Mouse (Mus musculus) cerebellum, postnatal 14 days (tissue): ENCODE measurements around the gene Gm42420.

Experiments
- DNase-seq, 2 experiments: peaks; one replicate each; pipeline ENCODE4 v3.0.0; 2021; ENCODE audit warnings: mixed read lengths in 2 of 2

The Gm42420 gene

DNA sequence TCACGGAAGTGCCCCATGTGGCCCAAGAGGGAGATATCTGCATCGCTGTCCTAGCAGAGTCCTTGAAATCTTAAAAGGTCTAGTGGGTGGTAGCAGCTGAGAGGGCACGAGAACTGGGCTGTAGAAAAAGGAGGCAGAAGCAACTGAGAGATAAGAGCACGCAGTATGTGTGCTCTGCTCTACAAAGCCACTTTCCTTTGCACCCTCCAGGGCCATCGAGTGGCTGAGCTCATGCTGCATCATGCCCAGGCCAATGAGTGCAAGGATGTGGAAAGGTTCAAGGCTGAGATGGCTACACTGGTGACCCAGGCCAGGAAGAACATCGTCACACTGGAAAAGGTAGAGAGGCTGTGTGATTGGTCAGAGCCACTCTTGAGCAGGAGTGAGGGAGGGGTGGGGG is at the start of gene Gm42420:
Gene Gm42420 (plus strand): TSS at position 237 of the 400 bp plus-strand sequence.
- no peak for DNase-seq

DNA sequence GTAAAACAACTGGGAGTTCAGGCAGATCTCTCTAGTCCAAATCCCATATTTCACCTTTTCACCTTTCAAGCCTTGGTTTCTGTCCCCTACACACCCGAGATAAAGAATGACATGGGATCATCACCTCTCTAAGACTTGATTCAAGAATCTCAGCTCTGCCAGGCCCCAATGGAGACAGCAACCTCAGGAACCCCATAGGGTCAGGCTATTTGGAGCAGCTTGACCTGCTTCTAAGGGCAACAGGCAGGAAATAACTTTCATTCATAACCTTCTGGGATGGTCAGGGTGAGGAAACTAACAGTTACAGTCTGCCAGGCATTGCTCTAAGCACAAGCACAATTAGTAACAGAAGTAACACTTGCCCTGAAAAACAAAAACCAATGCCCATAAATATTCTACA is 48.9 kb upstream of the Gm42420 start:
- no peak for DNase-seq

DNA sequence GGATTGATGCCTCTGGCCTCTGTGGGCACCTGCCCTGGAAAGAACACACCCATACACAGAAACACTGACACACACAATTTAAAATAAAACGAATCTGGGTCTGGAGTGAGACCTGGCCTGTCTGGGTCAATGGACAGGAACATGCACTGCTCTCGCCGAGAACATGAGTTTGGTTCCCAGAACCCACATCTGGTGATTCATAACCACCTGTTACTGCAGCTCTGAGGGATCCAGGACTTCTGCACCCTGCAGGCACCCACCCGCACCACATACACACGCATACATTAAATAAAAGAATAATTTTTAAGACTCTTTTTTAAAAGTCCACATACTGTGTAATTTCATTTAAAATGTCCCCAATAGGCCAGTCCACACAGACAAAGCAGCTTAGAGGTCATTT is 48.3 kb upstream of the Gm42420 start:
- DNase-seq = no peak

DNA sequence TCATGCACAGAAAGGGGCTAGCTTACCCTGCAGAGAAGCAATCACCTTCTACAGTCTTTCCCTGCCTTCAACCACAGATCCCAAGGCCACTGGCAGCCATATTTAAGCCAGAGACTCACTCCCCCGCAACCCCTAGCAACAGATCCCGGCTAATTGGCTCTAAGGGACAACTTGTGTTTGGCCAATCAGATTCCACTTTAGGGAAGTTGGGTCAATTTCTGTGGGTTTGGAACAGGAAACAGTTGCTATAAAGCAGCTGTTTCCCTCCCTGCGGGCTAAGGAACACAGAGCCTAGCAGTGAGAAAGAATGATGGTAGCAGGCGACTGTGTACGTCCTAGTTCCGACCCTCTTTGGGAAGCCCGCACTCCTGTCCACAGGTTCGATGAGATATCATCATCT is 47.3 kb upstream of the Gm42420 start:
- no peak for DNase-seq

DNA sequence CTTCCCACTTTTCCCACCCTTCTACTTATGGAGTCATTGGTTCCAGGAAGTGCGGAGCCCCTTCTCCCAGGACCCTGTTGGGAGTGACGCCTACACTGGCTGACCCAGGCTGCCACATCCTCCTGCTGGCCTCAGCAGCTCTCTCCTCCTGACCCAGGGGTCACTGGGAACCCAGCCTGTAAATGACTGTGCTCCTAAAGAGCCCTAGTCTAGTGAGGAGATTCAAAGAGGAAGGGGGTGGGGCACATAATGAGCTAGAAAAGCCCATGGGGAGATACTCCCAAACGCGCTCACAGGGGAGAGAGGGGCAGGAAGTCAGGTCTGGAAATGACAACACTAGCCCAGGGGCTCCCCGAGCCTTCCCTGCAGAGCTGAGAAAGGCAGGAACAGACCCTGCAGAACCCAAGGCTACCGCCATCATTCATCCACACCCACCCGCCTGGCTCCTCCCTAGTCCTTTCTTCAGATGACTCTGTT is 45.8 kb upstream of the Gm42420 start:
- DNase-seq = no peak

DNA sequence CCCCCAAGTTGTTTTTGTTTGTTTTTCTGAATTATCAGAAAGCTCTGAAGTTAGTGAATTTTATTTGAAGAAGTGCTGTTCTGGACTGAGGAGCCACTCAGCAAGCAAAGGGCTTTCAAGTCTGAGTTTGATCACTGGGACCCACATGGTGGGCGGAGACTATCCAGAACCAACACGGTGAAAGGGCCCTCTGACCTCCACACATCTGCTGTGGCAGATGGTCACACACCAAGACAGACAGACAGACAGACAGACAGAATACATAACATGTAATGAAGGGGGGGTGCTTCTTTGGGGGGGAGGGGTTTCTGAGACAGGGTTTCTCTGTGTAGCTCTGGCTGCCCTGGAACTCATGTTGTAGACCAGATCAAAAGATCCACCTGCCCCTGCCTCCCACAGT is 45.0 kb upstream of the Gm42420 start:
- no peak for DNase-seq

DNA sequence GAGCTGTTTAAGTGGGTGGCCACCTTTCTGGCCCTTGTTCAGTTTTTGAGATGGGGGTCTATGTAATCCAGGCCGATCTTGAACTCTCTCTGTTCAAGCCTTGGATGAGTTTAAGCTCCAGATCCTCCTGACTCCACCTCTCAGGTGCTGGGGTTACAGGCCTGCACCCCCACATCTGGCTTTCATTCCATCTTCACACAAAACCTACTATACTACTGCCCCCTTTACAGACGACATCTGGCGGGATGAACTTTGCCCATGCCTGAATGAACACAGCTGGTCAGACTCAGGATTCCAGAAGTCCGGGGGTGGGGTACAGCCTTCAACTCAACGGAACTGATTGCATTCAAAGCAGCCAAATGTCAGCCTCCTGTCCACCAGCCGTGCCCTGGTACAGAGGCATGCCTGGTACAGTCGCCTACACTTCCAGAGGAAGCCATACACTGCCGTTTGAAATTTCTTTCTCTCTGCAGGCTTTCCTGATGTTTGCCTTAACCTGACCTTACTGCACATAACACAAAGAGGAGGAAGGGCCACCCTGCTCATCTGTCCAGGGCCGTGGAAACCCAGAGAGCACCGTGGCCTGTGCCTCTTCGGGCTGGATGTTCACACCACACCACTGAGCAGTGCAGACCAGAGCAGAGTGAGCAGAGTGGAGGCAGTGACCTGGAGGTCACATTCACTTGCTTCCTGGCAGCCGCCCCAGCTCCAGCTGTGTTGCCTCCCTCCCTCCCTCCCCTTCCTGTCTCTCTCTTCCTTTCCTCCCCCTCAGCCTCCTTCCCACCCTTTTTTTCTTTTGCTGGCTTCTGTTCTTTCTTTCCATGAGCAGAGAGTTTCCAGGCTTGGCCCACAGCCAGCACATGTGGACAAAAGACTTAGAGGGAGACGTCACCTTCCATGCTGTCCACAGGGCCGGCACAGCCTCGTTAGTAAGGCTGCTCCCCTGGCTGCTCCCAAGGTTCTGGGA is 42.6 kb upstream of the Gm42420 start:
- DNase-seq = peak in 1 of 2 experiments; percentile 57

DNA sequence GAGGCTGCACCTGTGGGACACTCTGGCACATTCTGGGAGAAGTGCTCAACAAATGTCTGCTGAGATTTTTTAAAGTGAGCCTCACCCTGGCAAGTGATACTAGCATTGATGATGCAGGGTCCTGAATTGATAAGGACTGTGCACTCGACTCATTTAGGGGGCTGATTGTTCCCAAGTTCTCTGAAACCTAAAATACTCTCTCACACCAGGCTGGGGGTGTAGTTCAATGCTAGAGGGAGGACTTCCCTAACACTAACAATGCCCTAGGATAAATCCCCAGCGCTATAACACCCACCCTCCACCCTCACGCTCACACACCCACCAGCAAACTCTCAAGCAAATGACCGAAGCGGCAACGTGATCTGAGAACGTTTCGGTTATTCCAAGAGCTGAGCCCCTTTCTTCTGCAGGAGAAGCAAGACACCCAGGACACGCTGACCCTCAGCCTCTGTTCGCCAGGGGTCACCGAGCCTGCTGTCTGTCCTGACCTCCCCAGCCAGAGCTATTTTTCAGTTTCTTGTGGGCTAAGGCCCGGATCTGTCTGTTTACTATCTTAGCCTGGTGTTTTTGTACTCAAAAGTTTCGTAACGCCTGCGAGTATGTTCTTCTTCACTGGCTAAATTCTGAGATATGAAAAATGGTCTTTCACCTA is 41.7 kb upstream of the Gm42420 start:
- no peak for DNase-seq

DNA sequence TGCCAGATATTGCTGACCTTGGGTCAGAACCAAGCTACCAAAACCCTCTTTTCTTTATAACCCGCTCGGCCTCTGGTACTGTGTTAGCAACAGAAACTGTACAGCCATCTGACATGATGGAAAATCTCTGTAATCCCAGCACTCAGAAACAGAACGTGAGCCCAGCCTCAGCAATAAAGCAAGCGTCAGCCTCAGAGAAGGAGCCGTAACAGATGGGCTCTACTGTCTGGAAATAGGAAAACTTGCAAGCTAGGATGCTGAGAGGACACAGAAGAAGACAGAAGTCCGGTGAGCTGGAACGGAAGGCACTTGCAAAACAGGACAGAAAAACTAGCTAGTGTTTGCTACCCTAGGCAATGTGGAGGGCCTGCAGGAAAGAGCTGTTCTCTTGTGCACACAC is 40.1 kb upstream of the Gm42420 start:
- DNase-seq = no peak

DNA sequence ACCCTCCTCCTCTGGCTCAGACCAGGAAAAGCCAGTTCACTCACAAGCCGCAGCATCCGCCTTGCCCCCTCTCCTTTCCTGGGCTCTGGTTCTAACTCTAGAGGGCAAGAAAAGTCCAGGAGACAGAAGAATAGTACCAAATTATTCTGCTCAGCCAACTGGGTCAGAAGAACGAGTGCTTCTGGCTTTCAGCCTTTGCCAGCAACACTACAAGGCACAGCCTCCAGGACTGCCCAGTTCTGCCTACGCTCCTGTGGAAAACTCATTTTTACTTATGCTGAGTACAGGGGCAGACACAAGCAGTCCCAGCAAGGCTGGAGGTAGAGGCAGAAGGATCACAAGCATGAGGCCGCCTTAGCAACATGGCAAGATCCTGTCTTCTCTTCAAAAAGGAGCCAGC is 37.5 kb upstream of the Gm42420 start:
- no peak for DNase-seq

DNA sequence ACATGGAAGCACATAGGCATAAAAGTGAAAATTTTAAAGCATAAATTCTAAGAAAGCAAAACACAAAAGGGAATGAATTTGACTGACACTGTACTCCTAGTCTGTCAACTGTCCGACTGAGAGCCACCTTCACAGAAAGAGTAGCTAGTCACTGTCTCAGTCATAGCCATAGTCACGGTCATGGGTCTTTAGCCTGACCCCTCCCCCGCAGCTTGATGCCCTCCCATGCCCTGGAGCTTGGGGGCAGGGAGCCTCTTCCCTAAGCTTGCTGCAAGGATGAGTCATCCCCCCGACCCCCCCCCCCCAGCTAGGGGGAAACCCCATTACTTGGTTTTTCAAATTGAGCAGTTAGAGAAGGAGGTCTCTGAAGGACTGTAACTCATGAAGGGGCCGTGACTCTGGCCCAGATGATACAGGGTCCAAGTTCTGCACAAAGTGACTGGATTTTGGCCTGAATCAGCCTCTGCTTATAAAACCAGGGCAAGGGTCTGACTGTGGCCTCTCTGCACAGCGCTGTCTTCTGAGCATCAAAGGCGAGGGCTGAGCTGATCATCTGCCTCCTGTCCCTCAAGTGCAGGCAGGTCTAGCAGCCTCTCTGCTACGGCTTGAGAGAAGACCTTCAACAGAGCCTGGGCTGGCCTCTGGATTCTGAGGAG is 33.4 kb upstream of the Gm42420 start:
- DNase-seq = no peak

DNA sequence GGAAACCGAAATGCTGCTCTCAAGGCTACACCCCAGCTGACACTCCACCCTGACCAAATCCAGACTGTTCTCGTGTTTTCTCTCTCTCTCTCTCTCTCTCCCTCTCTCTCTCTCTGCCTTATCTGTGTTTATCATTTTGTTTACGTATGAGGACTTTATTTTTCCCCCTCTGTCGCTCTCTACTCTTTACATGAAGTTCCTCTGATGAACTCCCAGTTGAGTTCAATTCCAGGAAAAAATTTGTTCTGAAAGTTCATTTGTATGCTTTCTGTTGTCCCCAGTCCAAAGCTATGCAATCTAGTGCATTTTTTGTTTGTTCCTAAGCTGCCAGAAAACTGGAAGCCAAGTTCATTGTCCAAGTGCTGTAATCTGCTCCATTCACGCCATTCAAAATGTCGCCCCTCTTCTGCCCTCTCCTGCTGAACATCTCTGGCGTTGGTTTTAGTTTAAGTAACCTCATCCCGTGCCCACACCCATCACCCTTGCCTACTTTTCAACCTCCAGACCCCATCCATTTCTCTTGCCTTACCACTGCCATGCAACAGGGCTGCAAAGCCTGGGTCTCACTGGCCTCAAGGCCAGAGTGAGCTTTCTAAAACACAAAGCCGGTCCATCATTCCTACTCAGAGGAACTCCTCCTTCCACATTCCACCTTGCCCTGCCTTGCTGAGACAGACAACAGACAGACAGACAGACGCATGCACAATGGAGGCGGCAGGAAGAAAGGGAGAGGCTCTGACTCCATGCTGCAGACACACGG is 30.5 kb upstream of the Gm42420 start:
- no peak for DNase-seq

DNA sequence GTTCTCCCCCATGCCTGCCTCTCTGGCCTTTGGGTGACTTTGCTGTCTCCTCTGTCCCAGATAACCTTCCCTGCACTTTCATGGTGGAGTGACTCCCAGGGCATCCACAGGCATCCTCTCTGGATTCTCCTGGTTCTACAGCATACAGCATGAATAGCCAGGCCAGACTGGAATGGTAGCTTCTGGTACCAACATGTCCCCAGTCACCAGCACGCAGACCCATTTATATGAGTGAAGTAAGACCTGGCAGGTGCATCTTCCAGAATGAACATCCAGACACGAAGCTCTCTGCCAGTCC is 30.0 kb upstream of the Gm42420 start:
- no peak for DNase-seq

DNA sequence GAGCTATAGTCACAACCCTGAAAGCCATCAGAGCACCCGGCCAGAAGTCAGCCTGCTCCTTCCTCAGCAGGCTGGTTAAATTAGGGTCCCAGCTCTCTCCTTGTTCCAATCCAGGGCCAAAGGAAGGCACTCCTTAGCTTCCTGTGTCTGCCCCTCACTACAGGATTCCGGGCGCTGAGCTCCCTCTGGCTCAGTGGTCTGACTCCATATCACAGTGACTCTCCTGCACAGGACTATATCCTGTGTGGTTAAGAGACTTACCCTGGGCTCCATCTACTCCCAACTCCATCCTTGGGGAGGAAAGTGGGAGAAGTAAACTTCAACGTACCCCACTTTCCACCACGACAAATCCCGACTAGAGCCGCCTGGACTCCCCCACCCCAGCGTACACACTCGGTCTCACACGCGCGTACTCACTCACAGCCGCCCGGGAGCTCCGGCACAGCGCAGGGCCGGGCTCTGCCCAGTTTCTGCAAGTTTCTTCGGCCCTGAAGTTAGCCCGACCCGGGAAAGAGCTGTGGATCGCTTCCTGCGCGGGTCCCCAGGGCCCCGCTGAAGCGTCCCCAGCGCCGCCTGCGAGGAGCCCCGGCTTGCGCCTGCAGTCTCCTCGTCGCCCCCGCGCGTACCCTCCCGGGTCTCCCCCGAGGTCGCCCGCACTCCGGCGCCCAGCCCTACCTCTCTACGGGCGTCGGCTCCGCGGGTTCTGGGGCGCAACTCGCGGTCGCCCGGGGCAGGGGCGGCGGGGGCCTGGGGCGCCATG is 28.5 kb upstream of the Gm42420 start:
- DNase-seq = peak; percentile 48 to 56

DNA sequence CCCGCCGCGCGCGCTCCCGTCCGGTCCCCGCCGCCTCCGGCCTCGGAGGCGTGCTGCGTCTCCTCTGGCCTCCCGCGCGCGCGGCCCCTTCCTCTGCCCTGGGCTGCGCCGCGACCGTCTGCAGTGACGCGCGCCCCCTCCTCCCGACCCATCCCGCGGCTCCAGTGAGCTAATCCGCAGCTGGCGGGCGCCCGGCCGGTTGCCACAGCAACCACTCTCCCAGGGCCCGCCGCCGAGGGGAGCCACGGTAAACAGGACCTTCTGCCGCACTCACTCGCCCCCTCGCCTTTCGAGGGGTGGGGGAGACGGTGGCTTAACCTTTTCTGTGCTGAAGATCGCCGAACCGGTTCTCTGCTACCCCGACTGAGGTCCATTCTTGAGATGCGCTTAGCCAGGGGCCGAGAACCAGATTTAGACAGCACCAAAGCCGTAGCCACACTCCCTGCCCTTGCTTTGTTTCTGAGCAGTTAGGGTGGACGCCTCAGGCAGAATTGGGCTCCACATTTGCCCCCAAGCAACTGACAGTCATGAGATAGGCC is 27.8 kb upstream of the Gm42420 start, which contains the start of gene Dennd2a:
Gene Dennd2a (minus strand): TSS at position 145 of the 539 bp plus-strand sequence.
- peak; percentile 86 to 90 for DNase-seq

DNA sequence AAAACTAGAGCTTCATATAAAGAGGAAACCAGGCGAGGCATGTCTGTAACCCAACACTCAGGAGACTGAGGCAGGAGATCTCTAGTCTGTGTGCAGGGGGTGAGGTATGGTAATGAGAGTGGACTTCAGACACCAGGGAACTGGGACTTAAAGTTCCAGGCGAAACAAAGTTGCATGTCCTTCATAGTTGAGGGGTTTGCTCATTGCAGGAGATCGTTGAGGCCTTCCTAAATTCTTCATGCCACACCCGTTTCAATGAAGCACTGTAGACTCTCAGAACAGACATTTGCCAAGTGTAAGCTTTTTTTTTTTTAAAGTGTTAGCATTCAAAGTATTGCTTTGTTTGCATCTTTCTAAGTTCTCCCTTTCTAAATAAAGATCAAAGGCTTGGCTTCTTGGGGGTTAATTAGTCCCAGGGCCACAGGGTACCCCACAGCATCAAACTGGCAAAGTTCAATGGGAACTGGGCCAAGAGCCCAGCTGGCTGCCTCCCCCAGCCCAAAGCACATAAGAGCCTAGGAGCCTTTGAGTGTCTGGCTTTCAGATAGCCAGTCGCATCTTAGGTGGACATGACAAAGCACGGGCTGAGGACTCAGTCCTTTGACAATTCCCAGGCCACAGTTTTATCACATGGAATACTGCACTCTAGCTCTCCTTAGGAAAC is 26.1 kb upstream of the Gm42420 start:
- DNase-seq = peak in 1 of 2 experiments; percentile 19

DNA sequence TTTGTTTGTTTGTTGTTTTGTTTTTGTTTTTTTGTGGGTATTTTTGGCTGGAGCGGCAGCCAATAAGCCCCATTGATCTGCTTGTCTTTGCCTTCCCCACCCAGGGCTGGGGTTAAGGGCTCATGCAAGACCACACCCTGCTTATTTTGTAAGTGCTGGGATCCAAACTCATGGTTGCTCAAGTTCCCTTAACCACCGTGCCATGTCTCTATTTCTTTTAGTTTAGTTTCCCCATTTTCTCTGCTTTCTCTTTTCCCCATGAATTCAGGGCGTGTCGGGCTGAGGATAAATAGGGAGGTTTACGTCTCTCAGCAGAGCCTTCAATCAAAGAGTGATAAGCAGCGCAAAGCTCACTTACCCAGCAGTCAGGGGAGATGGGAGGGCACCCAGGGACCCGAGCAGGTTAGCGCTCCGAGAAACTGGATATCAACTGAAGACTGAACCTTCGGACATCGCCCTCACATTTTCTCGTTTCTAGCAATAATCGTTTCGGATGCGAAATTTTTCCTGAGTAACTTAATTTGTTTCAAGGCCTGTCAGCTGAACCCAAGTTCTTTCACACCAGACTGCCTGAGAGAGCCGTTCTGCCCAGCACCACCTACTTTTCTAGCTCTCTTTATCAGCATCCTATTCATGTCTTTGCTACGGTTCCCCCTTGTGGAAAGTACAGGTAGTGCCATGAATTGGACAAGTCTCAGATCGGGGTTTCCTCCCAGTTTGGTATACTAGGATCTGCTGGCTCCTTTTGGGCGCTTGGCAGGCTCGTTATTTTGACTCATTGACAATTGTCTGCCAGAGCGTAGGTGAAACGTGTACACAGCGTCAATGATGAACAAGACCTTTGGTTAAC is 23.2 kb upstream of the Gm42420 start:
- peak; percentile 90 for DNase-seq

DNA sequence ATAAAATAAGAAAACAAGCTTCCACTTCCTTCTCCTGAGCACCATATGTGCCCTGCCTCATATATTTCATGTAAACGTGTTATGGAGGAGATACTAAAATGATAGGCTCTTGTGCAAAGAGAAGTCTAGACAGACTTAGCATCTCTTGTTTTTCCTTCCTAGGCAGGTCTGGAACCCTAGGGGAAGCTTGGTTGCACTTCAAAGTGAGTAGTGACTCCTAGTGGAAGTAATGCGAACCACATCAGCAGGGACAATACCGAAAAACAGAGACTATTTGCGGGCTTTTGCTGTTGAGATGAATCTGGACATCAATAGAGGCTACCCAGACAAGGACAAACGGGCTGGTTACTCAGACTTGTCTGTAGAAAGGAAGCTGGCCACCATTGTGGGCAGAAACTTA is 18.0 kb upstream of the Gm42420 start:
- DNase-seq = peak; percentile 67

DNA sequence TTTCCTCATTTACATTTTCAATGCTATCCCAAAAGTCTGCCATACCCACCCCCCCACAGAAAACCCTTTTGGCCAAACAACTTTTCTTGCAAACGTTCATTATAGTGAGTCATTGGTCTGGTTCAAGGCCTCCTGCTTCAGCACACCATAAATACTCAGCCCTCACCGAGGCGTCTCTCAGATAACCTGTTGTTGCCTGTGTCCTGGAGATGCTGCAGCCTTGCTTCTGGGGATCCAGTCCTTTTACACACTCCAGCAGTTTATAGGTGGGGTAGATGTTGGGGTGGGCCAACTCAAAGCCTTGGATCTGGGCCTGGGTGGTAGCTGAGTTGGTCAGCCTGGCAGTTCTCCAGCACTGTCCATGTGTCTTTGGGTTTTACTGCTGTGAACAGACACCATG is 15.1 kb upstream of the Gm42420 start:
- no peak for DNase-seq
